Mouse (Mus musculus) hindbrain, postnatal 0 days (tissue): ENCODE measurements around the gene Bbs12. TPM values are rescaled to one million over a fixed set of nuclear protein-coding genes. Genes with fewer than 3 reads are reported as not detected.

Source experiments
- ATAC-seq: fragments of 200-750 bp; cut with Nextera tagmentation; 2 replicates; pipeline ENCODE4 v1.8.0; 2017; ENCODE audit warnings: mild to moderate bottlenecking, moderate TSS enrichment, moderate library complexity
- DNase-seq: peaks from one replicate; pipeline ENCODE4 v3.0.0-alpha.2; 2015; ENCODE audit warnings: low spot score
- H3K27ac ChIP-seq: fragments of 300-500 bp; sonication (generic); 2 replicates; pipeline ENCODE4 v1.5.1; 2014; ENCODE audit warnings: mild to moderate bottlenecking
- H3K27me3 ChIP-seq: fragments of 300-500 bp; sonication (generic); 2 replicates; pipeline ENCODE4 v1.6.1; 2014; ENCODE audit warnings: low read length, mixed read lengths; ENCODE audit not compliant: insufficient read depth
- H3K36me3 ChIP-seq: fragments of 300-500 bp; sonication (generic); 2 replicates; pipeline ENCODE4 v1.6.1; 2014; ENCODE audit warnings: low read length, mixed read lengths; ENCODE audit not compliant: insufficient read depth
- H3K4me1 ChIP-seq: fragments of 300-500 bp; sonication (generic); 2 replicates; pipeline ENCODE4 v1.6.1; 2014; ENCODE audit warnings: antibody characterized with exemption, low read length, mixed read lengths; ENCODE audit not compliant: insufficient read depth
- H3K4me2 ChIP-seq: fragments of 300-500 bp; sonication (generic); 2 replicates; pipeline ENCODE4 v1.6.1; 2014; ENCODE audit warnings: low read depth, mild to moderate bottlenecking, low read length, moderate library complexity, mixed read lengths
- H3K4me3 ChIP-seq: fragments of 300-500 bp; sonication (generic); 2 replicates; pipeline ENCODE4 v1.5.1; 2014; ENCODE audit warnings: low read length
- H3K9ac ChIP-seq: fragments of 300-500 bp; sonication (generic); replicated peaks from 2 replicates; pipeline ENCODE4 v1.6.1; 2014; ENCODE audit warnings: mild to moderate bottlenecking, low read length, moderate library complexity, mixed read lengths
- H3K9me3 ChIP-seq: fragments of 300-500 bp; sonication (generic); 2 replicates; pipeline ENCODE4 v1.6.1; 2016; ENCODE audit warnings: low read length, mixed read lengths
- CTCF ChIP-seq: IDR thresholded peaks from 2 replicates; pipeline ENCODE4 v1.5.1; 2016; ENCODE audit warnings: antibody characterized with exemption, control low read depth, low read depth
- WGBS: fragments of 180-500 bp; shearing (Covaris S2); extraction: QIAGEN DNeasy Blood & Tissue Kit; methylation state at CpG from one replicate; pipeline ENCODE4 v1.1.7; 2014; 5-methylcytosine and 5-hydroxymethylcytosine counted together
- polyA plus RNA-seq: library from polyadenylated mRNA; unstranded; fragments of >200 nt; fragmentation: Nextera tagmentation; extraction: Ambion mirVana; gene quantifications from 2 replicates; pipeline ENCODE4 v1.2.1, GENCODE M21; 2015
- total RNA-seq: library from RNA; depleted of rRNA; stranded (reverse); fragments of >200 nt; gene quantifications from 2 replicates; pipeline ENCODE4 v1.2.3, GENCODE M21; 2014

The Bbs12 gene
- total and polyA plus RNA-seq, 2 experiments from 2014 or later: 3.9 to 4.1 TPM

- Histone ChIP-seq H3K4me1 (no peaks in the 10 kb centered on the region), H3K4me2 (no peak overlapping the region), H3K9me3 (no peaks in the 10 kb centered on the region), H3K9ac (no peak overlapping the region), H3K27ac (no peak overlapping the region), H3K4me3 (no peak overlapping the region), H3K36me3 (no peaks in the 10 kb centered on the region), H3K27me3 (no peaks in the 10 kb centered on the region)
- DNase-seq (no peak), ATAC-seq (no peak)
- 63% methylated on average over 5 of the region's 5 CpGs for WGBS
- no peak for TF ChIP-seq CTCF
These were observed 30.5 kb downstream of the Bbs12 start for GRCm38 (mm10) chr3:37342811-37343210.

- H3K4me2 ChIP-seq: peak overlapping the region; percentile 99
- H3K27ac ChIP-seq: no peak overlapping the region
- H3K27me3 ChIP-seq: no peaks in the 10 kb centered on the region
- no peaks in the 10 kb centered on the region for H3K36me3 ChIP-seq
- 0 out of 2 replicates have a peak, but pooled peaks cover 3% of the 10 kb centered on the region for H3K4me1 ChIP-seq
- H3K9me3 ChIP-seq: no peaks in the 10 kb centered on the region
- peak; percentile 22; the same call in 1 of the 2 replicates for ATAC-seq
- no peak for DNase-seq
- no peak overlapping the region for H3K4me3 ChIP-seq
- TF ChIP-seq CTCF: no peak
- WGBS: 35% methylated on average over 9 of the region's 9 CpGs
- no peak overlapping the region for H3K9ac ChIP-seq
These were observed 35.3 kb downstream of the Bbs12 start for GRCm38 (mm10) chr3:37347671-37348070.

- no peaks in the 10 kb centered on the region for H3K36me3 ChIP-seq
- H3K9me3 ChIP-seq: no peaks in the 10 kb centered on the region
- H3K4me3 ChIP-seq: peak within 1 kb of the TSS; percentile 66
- ATAC-seq (peak; percentile 84), DNase-seq (peak; percentile 36)
- no peaks in the 10 kb centered on the region for H3K27me3 ChIP-seq
- peak within 1 kb of the TSS; percentile 99 for H3K4me2 ChIP-seq
- WGBS: under 1% methylated on average over 75 of the region's 75 CpGs
- no peak within 1 kb of the TSS for H3K27ac ChIP-seq
- 0 out of 2 replicates have a peak, but pooled peaks cover 3% of the 10 kb centered on the region for H3K4me1 ChIP-seq
- peak within 1 kb of the TSS; percentile 61 for H3K9ac ChIP-seq
- no peak for TF ChIP-seq CTCF
These were observed 36.1 kb downstream of the Bbs12 start, which contains the start of gene Fgf2 for GRCm38 (mm10) chr3:37348221-37349165. Fgf2 (plus strand) TSS chr3:37348346.

GRCm38 (mm10) chr3:37349166-37349548, 36.8 kb downstream of the Bbs12 start:
- TF ChIP-seq CTCF: no peak
- H3K4me1 ChIP-seq: 0 out of 2 replicates have a peak, but pooled peaks cover 3% of the 10 kb centered on the region
- H3K27ac ChIP-seq: no peak overlapping the region
- H3K27me3 ChIP-seq: no peaks in the 10 kb centered on the region
- peak overlapping the region; percentile 99 for H3K4me2 ChIP-seq
- peak overlapping the region; percentile 61 for H3K9ac ChIP-seq
- ATAC-seq (no peak), DNase-seq (no peak)
- WGBS: 9% methylated on average over 8 of the region's 8 CpGs
- no peaks in the 10 kb centered on the region for H3K36me3 ChIP-seq
- peak overlapping the region; percentile 66 for H3K4me3 ChIP-seq
- H3K9me3 ChIP-seq: no peaks in the 10 kb centered on the region

GRCm38 (mm10) chr3:37350386-37350785, 38.0 kb downstream of the Bbs12 start:
- 61% methylated on average over 7 of the region's 7 CpGs for WGBS
- 0 out of 2 replicates have a peak, but pooled peaks cover 3% of the 10 kb centered on the region for H3K4me1 ChIP-seq
- DNase-seq: no peak
- H3K4me2 ChIP-seq: no peak overlapping the region
- no peaks in the 10 kb centered on the region for H3K27me3 ChIP-seq
- no peak overlapping the region for H3K9ac ChIP-seq
- ATAC-seq: no peak
- no peak for TF ChIP-seq CTCF
- H3K36me3 ChIP-seq: no peaks in the 10 kb centered on the region
- H3K9me3 ChIP-seq: no peaks in the 10 kb centered on the region
- H3K27ac ChIP-seq: no peak overlapping the region
- H3K4me3 ChIP-seq: no peak overlapping the region

GRCm38 (mm10) chr3:37353951-37354481, 41.7 kb downstream of the Bbs12 start:
- WGBS: 89% methylated on average over 10 of the region's 10 CpGs
- Histone ChIP-seq H3K36me3 (no peaks in the 10 kb centered on the region), H3K4me1 (0 out of 2 replicates have a peak, but pooled peaks cover 1% of the 10 kb centered on the region), H3K9me3 (no peaks in the 10 kb centered on the region), H3K27me3 (no peaks in the 10 kb centered on the region), H3K27ac (no peak overlapping the region), H3K9ac (no peak overlapping the region), H3K4me3 (no peak overlapping the region), H3K4me2 (no peak overlapping the region)
- DNase-seq (no peak), ATAC-seq (no peak)
- no peak for TF ChIP-seq CTCF

GRCm38 (mm10) chr3:37354737-37355136, 42.4 kb downstream of the Bbs12 start:
- Histone ChIP-seq H3K27ac (no peak overlapping the region), H3K27me3 (no peaks in the 10 kb centered on the region), H3K4me1 (no peaks in the 10 kb centered on the region), H3K36me3 (no peaks in the 10 kb centered on the region), H3K9me3 (no peaks in the 10 kb centered on the region), H3K4me3 (no peak overlapping the region), H3K9ac (no peak overlapping the region), H3K4me2 (no peak overlapping the region)
- ATAC-seq (no peak; the same call in 1 of the 2 replicates), DNase-seq (no peak)
- 56% methylated on average over 1 of the region's 1 CpGs for WGBS
- TF ChIP-seq CTCF: no peak
